Mouse (Mus musculus) heart, adult 2 months (tissue): ENCODE data around the gene Sgk1. TPM values are rescaled to one million over a fixed set of nuclear protein-coding genes. Genes with fewer than 3 reads are reported as not detected.

Experiments used
- DNase-seq, 2 experiments: peaks; one replicate each; pipeline ENCODE4 v3.0.0; 2021
- H3K27ac ChIP-seq: fragments of 200-600 bp; 2 replicates; pipeline ENCODE4 v1.8.1; 2022
- H3K27me3 ChIP-seq: fragments of 200-500 bp; 2 replicates; pipeline ENCODE4 v1.6.1; 2012; ENCODE audit warnings: mild to moderate bottlenecking, low read length, inconsistent platforms, mixed read lengths; ENCODE audit not compliant: control insufficient read depth, insufficient read depth
- H3K36me3 ChIP-seq: fragments of 200-500 bp; 2 replicates; pipeline ENCODE4 v1.6.1; 2012; ENCODE audit warnings: low read length, inconsistent platforms; ENCODE audit not compliant: control insufficient read depth, insufficient read depth
- H3K4me1 ChIP-seq: fragments of 200-500 bp; 2 replicates; pipeline ENCODE4 v1.6.1; 2011; ENCODE audit warnings: low read length; ENCODE audit not compliant: control insufficient read depth, insufficient read depth
- H3K4me3 ChIP-seq: fragments of 200-600 bp; 2 replicates; pipeline ENCODE4 v1.8.1; 2022
- H3K79me2 ChIP-seq: fragments of 200-500 bp; replicated peaks from 2 replicates; pipeline ENCODE4 v1.6.1; 2012; ENCODE audit warnings: mild to moderate bottlenecking, inconsistent platforms, low read length, moderate library complexity, mixed read lengths; ENCODE audit not compliant: control insufficient read depth, insufficient read depth
- H3K9ac ChIP-seq: fragments of 200-500 bp; 2 replicates; pipeline ENCODE4 v1.6.1; 2012; ENCODE audit warnings: low read depth, mild to moderate bottlenecking, control low read depth, inconsistent platforms, low read length, mixed read lengths
- CTCF ChIP-seq: fragments of 200-600 bp; IDR thresholded peaks from 2 replicates; pipeline ENCODE4 v1.8.1; 2022; ENCODE audit warnings: antibody characterized with exemption, mild to moderate bottlenecking, moderate library complexity
- EP300 ChIP-seq: fragments of 200-500 bp; IDR thresholded peaks from 2 replicates; pipeline ENCODE4 v1.6.1; 2011; ENCODE audit warnings: low read depth, low read length, control low read depth; ENCODE audit not compliant: insufficient read depth
- POLR2A ChIP-seq: fragments of 200-500 bp; IDR thresholded peaks from 2 replicates; pipeline ENCODE4 v1.6.1; 2011; ENCODE audit warnings: mild to moderate bottlenecking, low read depth, low read length, control low read depth; ENCODE audit not compliant: insufficient read depth
- WGBS: fragments of 180-500 bp; shearing (Covaris S2); methylation state at CpG from one replicate; pipeline ENCODE4 v1.1.7; 2018; 5-methylcytosine and 5-hydroxymethylcytosine counted together
- intact Hi-C: fragments of 180-260 bp; cut with DNase I; formaldehyde crosslinking; loops from one replicate; pipeline ENCODE4 v1.15.1; 2025
- polyA plus RNA-seq: library from polyadenylated mRNA; depleted of rRNA; stranded (reverse); fragments of >200 nt; gene quantifications from 2 replicates; pipeline ENCODE4 v1.2.3, GENCODE M21; 2012
- total RNA-seq, 2 experiments: library from RNA; stranded (reverse); gene quantifications; 2 replicates each; pipeline ENCODE4 v1.2.3; 2021

Gene Sgk1
- total and polyA plus RNA-seq, 3 experiments, result 31.9 to 89.1 (median 64.7) TPM

- Histone ChIP-seq H3K36me3 (0 out of 2 replicates have a peak, but pooled peaks cover under 1% of the 10 kb centered on the region), H3K4me3 (no peak overlapping the region), H3K27ac (no peak overlapping the region), H3K79me2 (no peaks in the 10 kb centered on the region), H3K9ac (no peak overlapping the region), H3K4me1 (peaks cover 5% of the 10 kb centered on the region), H3K27me3 (no peaks in the 10 kb centered on the region)
- WGBS, result 90% methylated on average over 11 of the region's 11 CpGs
- TF ChIP-seq EP300, result no peak
- TF ChIP-seq CTCF, result no peak
- TF ChIP-seq POLR2A, result no peak
- no peak for DNase-seq
- intact Hi-C loops, result loop anchor here (5.0 kb wide), 2 partner anchors 59 to 214 kb away; no protein-coding TSS in a partner anchor
Measured at GRCm38 (mm10) chr10:21916301-21917071, 34.5 kb downstream of the Sgk1 start.

GRCm38 (mm10) chr10:21918016-21918749 lies 36.2 kb downstream of the Sgk1 start:
- Histone ChIP-seq H3K4me3 (peak overlapping the region; percentile 32; the same call in 1 of the 2 replicates), H3K9ac (no peak overlapping the region), H3K27me3 (no peaks in the 10 kb centered on the region), H3K79me2 (no peaks in the 10 kb centered on the region), H3K36me3 (peaks cover 2% of the 10 kb centered on the region; the same call in 1 of the 2 replicates), H3K4me1 (peaks cover 9% of the 10 kb centered on the region), H3K27ac (peak overlapping the region; percentile 79)
- intact Hi-C loops, result loop anchor here (2.0 to 5.0 kb wide), 3 partner anchors 33 to 216 kb away; no protein-coding TSS in a partner anchor
- no peak for DNase-seq
- 72% methylated on average over 6 of the region's 6 CpGs for WGBS
- TF ChIP-seq CTCF (no peak), POLR2A (no peak), EP300 (no peak)

- WGBS, result 52% methylated on average over 7 of the region's 7 CpGs
- Histone ChIP-seq H3K4me1 (peaks cover 9% of the 10 kb centered on the region), H3K27ac (peak overlapping the region; percentile 79), H3K4me3 (peak overlapping the region; percentile 32; the same call in 1 of the 2 replicates), H3K79me2 (no peaks in the 10 kb centered on the region), H3K36me3 (peaks cover 2% of the 10 kb centered on the region; the same call in 1 of the 2 replicates), H3K27me3 (no peaks in the 10 kb centered on the region), H3K9ac (no peak overlapping the region)
- intact Hi-C loops, result loop anchor here (2.0 to 5.0 kb wide), 3 partner anchors 32 to 216 kb away; no protein-coding TSS in a partner anchor
- peak; percentile 37 to 54 for DNase-seq
- TF ChIP-seq EP300, result peak; percentile 88
- TF ChIP-seq POLR2A, result peak; percentile 63
- no peak for TF ChIP-seq CTCF
Measured at GRCm38 (mm10) chr10:21918750-21919145, 36.8 kb downstream of the Sgk1 start.

- WGBS, result 38% methylated on average over 2 of the region's 2 CpGs
- Histone ChIP-seq H3K4me1 (peaks cover 9% of the 10 kb centered on the region), H3K27me3 (no peaks in the 10 kb centered on the region), H3K79me2 (no peaks in the 10 kb centered on the region), H3K4me3 (no peak overlapping the region), H3K27ac (peak overlapping the region; percentile 31), H3K9ac (no peak overlapping the region), H3K36me3 (peaks cover 2% of the 10 kb centered on the region; the same call in 1 of the 2 replicates)
- no peak for DNase-seq
- intact Hi-C loops, result no loop called here
- TF ChIP-seq POLR2A (no peak), CTCF (no peak), EP300 (no peak)
Measured at GRCm38 (mm10) chr10:21920611-21921010, 38.6 kb downstream of the Sgk1 start.

- H3K9ac ChIP-seq, result no peak overlapping the region
- H3K36me3 ChIP-seq, result peaks cover 2% of the 10 kb centered on the region; the same call in 1 of the 2 replicates
- H3K4me1 ChIP-seq, result peaks cover 9% of the 10 kb centered on the region
- no peaks in the 10 kb centered on the region for H3K27me3 ChIP-seq
- H3K79me2 ChIP-seq, result no peaks in the 10 kb centered on the region
- TF ChIP-seq EP300 (no peak), CTCF (no peak), POLR2A (no peak)
- H3K4me3 ChIP-seq, result no peak overlapping the region
- 48% methylated on average over 8 of the region's 8 CpGs for WGBS
- intact Hi-C loops, result loop anchor here (1.0 kb wide), 1 partner anchor 69 kb away; no protein-coding TSS in a partner anchor
- DNase-seq, result no peak
- H3K27ac ChIP-seq, result peak overlapping the region; percentile 54
Measured at GRCm38 (mm10) chr10:21922716-21923350, 40.8 kb downstream of the Sgk1 start.
